Mouse (Mus musculus): ENCODE results near the gene Tfec.

Gene Tfec

GRCm38 (mm10) chr6:16794036-16794435 is 104.2 kb downstream of the Tfec start:
- DNase-seq (ENCODE audit: low spot score in 2 of 2), result no peak

- DNase-seq (ENCODE audit: low spot score in 2 of 2), result no peak
These were observed 113.1 kb downstream of the Tfec start for GRCm38 (mm10) chr6:16785166-16785565.

All from spleen, postnatal 36 days (tissue).